Comparison of ENCODE assay signal across 8 mouse cellular contexts in the genomic region with DNA sequence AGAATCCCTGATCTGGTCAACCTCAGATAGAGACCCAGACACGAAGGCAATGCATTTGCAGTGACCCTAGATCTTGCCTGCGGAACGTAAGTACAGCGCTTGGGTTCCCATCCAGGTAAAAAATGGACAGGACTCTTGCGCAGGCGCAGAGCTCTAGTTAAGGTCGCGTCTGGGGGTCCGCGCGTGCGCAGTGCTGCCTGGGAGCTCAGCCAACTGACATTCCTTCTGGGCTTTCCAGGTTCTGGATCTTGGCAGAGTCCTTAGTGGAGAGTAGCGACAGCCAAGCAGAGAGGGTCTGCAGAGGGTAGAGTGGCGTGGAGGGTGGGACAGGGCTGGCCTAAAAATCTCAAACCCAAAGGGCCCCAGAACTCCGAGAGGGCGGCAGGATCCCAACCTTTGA. TPM values are rescaled to one million over a fixed set of nuclear protein-coding genes. Genes with fewer than 3 reads are reported as not detected.
DNase-seq lines count a peak whose midpoint lies in the region; ATAC-seq lines count a peak whose summit lies in the region.

No protein-coding gene starts in this region.

- H3K27me3 ChIP-seq in hindbrain, embryonic 14.5 days (ENCODE audit: control insufficient read depth, insufficient read depth, low read length): no peaks in the 10 kb centered on the region

- ATAC-seq in hindbrain, embryonic 14.5 days (ENCODE audit: low FRiP score): 0 out of 2 replicates have a peak, but pooled peaks have one; percentile 31

- no peaks in the 10 kb centered on the region for H3K36me3 ChIP-seq in hindbrain, embryonic 14.5 days (replicated peaks; ENCODE audit: control insufficient read depth, insufficient read depth)

- WGBS in hindbrain, embryonic 14.5 days: 22% methylated on average over 16 of the region's 16 CpGs

- H3K4me3 ChIP-seq in hindbrain, embryonic 14.5 days (replicated peaks; ENCODE audit: low read length): peak overlapping the region; percentile 7; the same call in 1 of the 2 replicates

- H3K9ac ChIP-seq in hindbrain, embryonic 14.5 days: no peak overlapping the region; the same call in 1 of the 2 replicates

- H3K4me1 ChIP-seq in hindbrain, embryonic 14.5 days (replicated peaks; ENCODE audit: control insufficient read depth, insufficient read depth, low read length): peaks cover 9% of the 10 kb centered on the region

- peak overlapping the region; percentile 56 for H3K4me2 ChIP-seq in hindbrain, embryonic 14.5 days (replicated peaks)

- H3K9me3 ChIP-seq in hindbrain, embryonic 14.5 days (ENCODE audit: control insufficient read depth, low read length): no peaks in the 10 kb centered on the region

- H3K27ac ChIP-seq in hindbrain, embryonic 14.5 days: peak overlapping the region; percentile 67

- DNase-seq in WW6 (ENCODE audit: low read depth, low spot score): peak; percentile 54
- DNase-seq in cerebellum, postnatal 14 days: peak; percentile 98
- DNase-seq in hindbrain, embryonic 14.5 days (ENCODE audit: low spot score): peak; percentile 90
- DNase-seq in mesoderm, embryonic 11.5 days (ENCODE audit: low read depth, low spot score): peak; percentile 24
- no peak for DNase-seq in spleen, postnatal 4 days (ENCODE audit: low spot score in 2 of 2)
- no peak for DNase-seq in adrenal gland, adult 18-20 months (ENCODE audit: low spot score in 2 of 2)
- no peak for DNase-seq in lung, postnatal 25 days (ENCODE audit: low spot score)
- DNase-seq in adrenal gland, postnatal 14 days: no peak

RNA-seq across cellular contexts. Expression of gene Vwa5b1, which starts 41.9 kb away (rescaled TPM):
- polyA plus RNA-seq in hindbrain, embryonic 14.5 days (2014; fragmentation: Nextera tagmentation; extraction: Ambion mirVana): 1.2 and 2.0 TPM in 2 replicates
- not detected for total RNA-seq in adrenal gland, adult 18-20 months (2021)
- not detected in 2 replicates for total RNA-seq in adrenal gland, postnatal 14 days (2021)

RNA-seq across cellular contexts. Expression of gene Pla2g2c, which starts 47.0 kb away (rescaled TPM):
- 0.21 and 0.55 TPM in 2 replicates for polyA plus RNA-seq in hindbrain, embryonic 14.5 days (2014; fragmentation: Nextera tagmentation; extraction: Ambion mirVana)
- under 1 TPM in 1 of 2 experiments, not detected in 1; 0.19 TPM for total RNA-seq in adrenal gland, adult 18-20 months (2021)
- total RNA-seq in adrenal gland, postnatal 14 days (2021): not detected in 2 replicates

RNA-seq across cellular contexts. Expression of gene Ubxn10, which starts 59.4 kb away (rescaled TPM):
- 4.6 and 5.5 TPM in 2 replicates for polyA plus RNA-seq in hindbrain, embryonic 14.5 days (2014; fragmentation: Nextera tagmentation; extraction: Ambion mirVana)
- under 1 TPM; 0.70 to 0.99 TPM for total RNA-seq in adrenal gland, adult 18-20 months (2021)
- 0.89 and 1.1 TPM in 2 replicates for total RNA-seq in adrenal gland, postnatal 14 days (2021)

Comparison
In these comparisons a context has a peak if more than half of its experiments do, and no peak if none do; other contexts are left out.
1. DNase-seq: peak in WW6 (single experiment), cerebellum, postnatal 14 days (2 of 2), hindbrain, embryonic 14.5 days (single experiment) and mesoderm, embryonic 11.5 days (single experiment); none in spleen, postnatal 4 days (0 of 2), adrenal gland, adult 18-20 months (0 of 2), lung, postnatal 25 days (single experiment) and adrenal gland, postnatal 14 days (single experiment).